Mouse (Mus musculus) neural tube, embryonic 15.5 days (tissue): Measurements from ENCODE around the gene Nup98. TPM values are rescaled to one million over a fixed set of nuclear protein-coding genes. Genes with fewer than 3 reads are reported as not detected.

Source experiments
- ATAC-seq: fragments of 200-750 bp; cut with Nextera tagmentation; 2 replicates; pipeline ENCODE4 v1.8.0; 2017; ENCODE audit warnings: mild to moderate bottlenecking, moderate TSS enrichment, moderate library complexity; ENCODE audit not compliant: low FRiP score
- H3K27ac ChIP-seq: fragments of 300-500 bp; sonication (generic); replicated peaks from 2 replicates; pipeline ENCODE4 v1.5.1; 2015; ENCODE audit warnings: mild to moderate bottlenecking, inconsistent platforms
- H3K27me3 ChIP-seq: fragments of 300-500 bp; sonication (generic); replicated peaks from 2 replicates; pipeline ENCODE4 v1.6.1; 2015; ENCODE audit warnings: inconsistent platforms
- H3K36me3 ChIP-seq: fragments of 300-500 bp; sonication (generic); 2 replicates; pipeline ENCODE4 v1.6.1; 2015; ENCODE audit warnings: inconsistent platforms
- H3K4me1 ChIP-seq: fragments of 300-500 bp; sonication (generic); 2 replicates; pipeline ENCODE4 v1.6.1; 2015; ENCODE audit warnings: inconsistent platforms
- H3K4me2 ChIP-seq: fragments of 300-500 bp; sonication (generic); 2 replicates; pipeline ENCODE4 v1.6.1; 2015; ENCODE audit warnings: inconsistent platforms, mild to moderate bottlenecking, moderate library complexity
- H3K4me3 ChIP-seq: fragments of 300-500 bp; sonication (generic); replicated peaks from 2 replicates; pipeline ENCODE4 v1.5.1; 2015; ENCODE audit warnings: mild to moderate bottlenecking, inconsistent platforms
- H3K9ac ChIP-seq: fragments of 300-500 bp; sonication (generic); replicated peaks from 2 replicates; pipeline ENCODE4 v1.6.1; 2015; ENCODE audit warnings: mild to moderate bottlenecking, inconsistent platforms
- H3K9me3 ChIP-seq: fragments of 300-500 bp; sonication (generic); replicated peaks from 2 replicates; pipeline ENCODE4 v1.6.1; 2016; ENCODE audit warnings: inconsistent platforms
- WGBS: fragments of 180-500 bp; shearing (Covaris S2); methylation state at CpG from one replicate; pipeline ENCODE4 v1.1.7; 2015; ENCODE audit warnings: mixed read lengths; 5-methylcytosine and 5-hydroxymethylcytosine counted together
- polyA plus RNA-seq: library from polyadenylated mRNA; unstranded; fragments of >200 nt; fragmentation: Nextera tagmentation; extraction: Ambion mirVana; gene quantifications from 2 replicates; pipeline ENCODE4 v1.2.1, GENCODE M21; 2015

Gene Nup98
- polyA plus RNA-seq, 1 experiment from 2014 or later = 18.1 TPM

GRCm38 (mm10) chr7:102200996-102201785 is 8.8 kb downstream of the Nup98 start:
- Histone ChIP-seq H3K4me2 (no peak overlapping the region), H3K27me3 (no peaks in the 10 kb centered on the region), H3K4me1 (no peaks in the 10 kb centered on the region; the same call in 1 of the 2 replicates), H3K36me3 (no peaks in the 10 kb centered on the region), H3K9me3 (no peaks in the 10 kb centered on the region), H3K9ac (no peak overlapping the region), H3K4me3 (no peak overlapping the region), H3K27ac (no peak overlapping the region)
- no peak for ATAC-seq

DNA sequence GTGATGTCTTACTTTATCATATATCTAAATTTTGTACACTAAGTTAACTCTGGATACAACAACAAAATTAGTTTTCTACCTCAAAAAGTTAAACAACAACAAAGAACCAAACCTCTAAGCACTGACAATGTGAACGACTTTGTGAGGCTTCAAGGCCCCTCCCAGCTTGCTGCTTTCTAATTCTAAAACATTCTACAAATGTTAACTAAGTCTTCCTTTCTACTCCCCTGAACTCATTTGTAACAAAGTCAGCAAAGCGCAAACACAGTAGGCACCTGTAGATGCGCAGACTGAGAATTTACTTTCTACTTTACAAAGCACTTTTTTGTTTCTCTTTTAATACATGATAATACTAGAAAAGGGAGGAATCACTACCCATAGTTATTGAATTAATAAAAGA is 9.4 kb downstream of the Nup98 start:
- H3K27ac ChIP-seq = no peak overlapping the region
- ATAC-seq = no peak
- 81% methylated on average over 3 of the region's 3 CpGs for WGBS
- H3K36me3 ChIP-seq = no peaks in the 10 kb centered on the region
- H3K9me3 ChIP-seq = no peaks in the 10 kb centered on the region
- H3K27me3 ChIP-seq = no peaks in the 10 kb centered on the region
- no peaks in the 10 kb centered on the region for H3K4me1 ChIP-seq
- H3K9ac ChIP-seq = no peak overlapping the region
- no peak overlapping the region for H3K4me3 ChIP-seq
- H3K4me2 ChIP-seq = no peak overlapping the region

DNA sequence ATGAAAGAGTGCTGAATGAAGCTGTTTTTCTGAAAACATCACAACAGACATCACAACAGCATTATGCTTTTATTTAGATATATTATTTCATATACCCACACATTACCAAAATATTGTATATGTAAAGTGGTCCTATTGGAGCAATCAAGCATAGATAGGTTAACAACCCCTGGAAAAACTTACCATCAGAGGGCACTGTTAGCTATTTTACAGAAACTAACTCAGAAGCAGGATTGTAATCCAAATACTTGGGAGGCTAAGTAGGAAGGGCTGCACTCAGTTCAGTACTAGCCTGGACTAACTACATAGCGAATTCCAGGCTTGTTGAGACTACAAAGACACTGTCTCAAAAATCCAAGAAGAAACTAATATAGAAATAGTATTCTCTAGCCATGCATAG is 17.6 kb downstream of the Nup98 start:
- no peak overlapping the region for H3K4me2 ChIP-seq
- no peaks in the 10 kb centered on the region for H3K9me3 ChIP-seq
- no peaks in the 10 kb centered on the region for H3K27me3 ChIP-seq
- H3K4me1 ChIP-seq = no peaks in the 10 kb centered on the region
- H3K4me3 ChIP-seq = no peak overlapping the region
- WGBS = 100% methylated on average over 1 of the region's 1 CpGs
- H3K27ac ChIP-seq = no peak overlapping the region
- no peak overlapping the region for H3K9ac ChIP-seq
- ATAC-seq = no peak
- peaks cover 60% of the 10 kb centered on the region for H3K36me3 ChIP-seq

GRCm38 (mm10) chr7:102183849-102184248 is 26.1 kb downstream of the Nup98 start:
- H3K4me1 ChIP-seq = no peaks in the 10 kb centered on the region
- H3K4me2 ChIP-seq = no peak overlapping the region
- no peak overlapping the region for H3K27ac ChIP-seq
- H3K36me3 ChIP-seq = peaks cover 73% of the 10 kb centered on the region
- no peaks in the 10 kb centered on the region for H3K27me3 ChIP-seq
- ATAC-seq = no peak
- no peaks in the 10 kb centered on the region for H3K9me3 ChIP-seq
- 95% methylated on average over 3 of the region's 3 CpGs for WGBS
- no peak overlapping the region for H3K9ac ChIP-seq
- no peak overlapping the region for H3K4me3 ChIP-seq

DNA sequence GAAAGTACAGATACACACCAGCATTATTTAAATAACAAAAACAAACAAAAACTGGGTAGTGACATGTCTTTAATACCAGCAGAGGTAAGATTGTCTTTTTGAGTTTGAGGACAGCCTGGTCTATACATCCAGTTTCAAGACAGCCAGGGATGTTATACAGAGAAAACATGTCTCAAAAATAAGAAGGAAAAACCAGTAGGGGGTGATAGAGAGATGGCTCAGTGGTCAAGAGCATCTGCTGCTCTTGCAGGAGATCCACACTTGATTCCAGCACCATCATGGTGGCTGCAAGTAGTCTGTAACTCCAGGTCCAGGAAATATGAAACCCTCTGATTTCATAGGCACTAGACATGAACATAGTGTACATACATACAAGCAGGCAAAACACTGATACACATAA is 39.7 kb downstream of the Nup98 start:
- H3K4me2 ChIP-seq = no peak overlapping the region
- H3K4me3 ChIP-seq = no peak overlapping the region
- H3K36me3 ChIP-seq = peaks cover 12% of the 10 kb centered on the region
- no peak overlapping the region for H3K27ac ChIP-seq
- no peak overlapping the region for H3K9ac ChIP-seq
- ATAC-seq = no peak
- no peaks in the 10 kb centered on the region for H3K27me3 ChIP-seq
- no peaks in the 10 kb centered on the region for H3K9me3 ChIP-seq
- H3K4me1 ChIP-seq = no peaks in the 10 kb centered on the region

- Histone ChIP-seq H3K27ac (no peak overlapping the region), H3K36me3 (peaks cover 55% of the 10 kb centered on the region), H3K9ac (no peak overlapping the region), H3K4me2 (no peak overlapping the region), H3K9me3 (no peaks in the 10 kb centered on the region), H3K27me3 (no peaks in the 10 kb centered on the region), H3K4me1 (no peaks in the 10 kb centered on the region), H3K4me3 (no peak overlapping the region)
- ATAC-seq = no peak
- 96% methylated on average over 5 of the region's 5 CpGs for WGBS
These were observed 56.3 kb downstream of the Nup98 start for GRCm38 (mm10) chr7:102153691-102154090.

DNA sequence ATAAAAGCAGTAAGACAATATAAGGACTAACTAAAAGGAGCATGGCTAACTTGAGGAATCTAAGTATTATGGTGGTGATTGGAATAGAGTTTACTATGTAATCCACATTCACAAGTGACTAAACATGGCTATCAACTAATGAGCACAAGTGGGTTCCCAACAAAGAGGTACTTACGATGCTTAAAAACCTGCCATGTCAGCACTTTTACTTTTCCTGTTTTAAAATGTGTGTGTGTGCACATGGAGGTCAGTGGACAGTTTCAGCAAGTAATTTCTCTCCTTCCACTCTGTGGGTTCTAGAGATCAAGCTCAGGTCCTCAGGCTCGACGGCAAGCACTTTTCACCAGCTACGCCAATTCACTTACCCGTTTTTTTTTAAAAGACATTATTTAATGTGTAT is 72.1 kb downstream of the Nup98 start:
- 98% methylated on average over 5 of the region's 5 CpGs for WGBS
- no peaks in the 10 kb centered on the region for H3K9me3 ChIP-seq
- no peaks in the 10 kb centered on the region for H3K4me1 ChIP-seq
- H3K4me3 ChIP-seq = no peak overlapping the region
- H3K9ac ChIP-seq = no peak overlapping the region
- no peak for ATAC-seq
- no peaks in the 10 kb centered on the region for H3K27me3 ChIP-seq
- H3K27ac ChIP-seq = no peak overlapping the region
- peaks cover 68% of the 10 kb centered on the region for H3K36me3 ChIP-seq
- no peak overlapping the region for H3K4me2 ChIP-seq

GRCm38 (mm10) chr7:102137464-102137863 is 72.5 kb downstream of the Nup98 start:
- no peak overlapping the region for H3K4me3 ChIP-seq
- H3K9ac ChIP-seq = no peak overlapping the region
- no peak overlapping the region for H3K27ac ChIP-seq
- no peaks in the 10 kb centered on the region for H3K4me1 ChIP-seq
- no peak for ATAC-seq
- no peaks in the 10 kb centered on the region for H3K27me3 ChIP-seq
- H3K9me3 ChIP-seq = no peaks in the 10 kb centered on the region
- peaks cover 70% of the 10 kb centered on the region for H3K36me3 ChIP-seq
- 91% methylated on average over 1 of the region's 1 CpGs for WGBS
- H3K4me2 ChIP-seq = no peak overlapping the region

- no peak for ATAC-seq
- H3K36me3 ChIP-seq = peaks cover 69% of the 10 kb centered on the region
- 96% methylated on average over 4 of the region's 4 CpGs for WGBS
These were observed 77.6 kb downstream of the Nup98 start for GRCm38 (mm10) chr7:102132395-102132794.

DNA sequence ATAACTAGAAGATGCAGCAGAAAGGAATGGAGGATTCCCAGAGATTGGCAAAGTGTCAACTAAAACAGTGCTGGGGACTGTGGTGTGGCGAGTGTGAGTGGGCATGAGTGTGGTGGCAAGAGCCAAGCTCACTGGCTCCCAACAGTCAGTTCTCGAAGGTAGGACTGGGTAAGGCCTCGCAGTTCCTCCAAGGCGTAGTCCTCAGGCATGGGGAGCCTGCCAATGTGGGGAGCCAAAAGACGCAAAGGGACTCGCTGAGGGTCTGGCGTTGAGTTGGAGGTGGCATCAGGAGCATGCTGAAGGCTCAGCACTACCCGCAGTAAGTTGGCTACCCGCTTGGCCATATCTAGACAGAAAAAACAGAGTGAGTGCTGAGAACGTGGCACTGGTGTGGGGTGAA is 89.7 kb downstream of the Nup98 start:
- no peak for ATAC-seq
- Histone ChIP-seq H3K9ac (no peak overlapping the region), H3K4me2 (no peak overlapping the region), H3K27me3 (no peaks in the 10 kb centered on the region), H3K36me3 (peaks cover 73% of the 10 kb centered on the region), H3K4me1 (no peaks in the 10 kb centered on the region), H3K4me3 (no peak overlapping the region), H3K9me3 (no peaks in the 10 kb centered on the region), H3K27ac (no peak overlapping the region)
- WGBS = 92% methylated on average over 10 of the region's 10 CpGs

More at GRCm38 (mm10) chr7:102132395-102132794, 77.6 kb downstream of the Nup98 start:
- H3K4me1 ChIP-seq = no peaks in the 10 kb centered on the region
- no peak overlapping the region for H3K27ac ChIP-seq
- H3K9ac ChIP-seq = no peak overlapping the region
- no peaks in the 10 kb centered on the region for H3K9me3 ChIP-seq
- H3K27me3 ChIP-seq = no peaks in the 10 kb centered on the region
- H3K4me3 ChIP-seq = no peak overlapping the region
- H3K4me2 ChIP-seq = no peak overlapping the region

DNA sequence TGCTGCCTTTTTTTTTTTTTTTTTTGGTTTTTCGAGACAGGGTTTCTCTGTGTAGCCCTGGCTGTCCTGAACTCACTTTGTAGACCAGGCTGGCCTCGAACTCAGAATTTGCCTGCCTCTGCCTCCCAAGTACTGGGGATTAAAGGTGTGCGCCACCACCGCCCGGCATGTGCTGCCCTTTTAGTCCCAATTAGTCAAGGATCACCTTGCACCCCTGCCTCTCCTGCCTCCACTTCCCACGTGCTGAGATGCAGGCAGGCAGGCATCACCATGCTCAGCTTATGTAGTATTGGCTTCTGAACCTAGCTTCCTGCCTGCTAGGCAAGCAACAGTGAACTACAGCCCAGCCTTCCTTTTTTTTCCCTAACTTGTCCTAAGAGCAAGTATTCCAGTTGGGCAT is 92.6 kb downstream of the Nup98 start:
- Histone ChIP-seq H3K9ac (no peak overlapping the region), H3K4me3 (no peak overlapping the region), H3K36me3 (peaks cover 44% of the 10 kb centered on the region), H3K27me3 (no peaks in the 10 kb centered on the region), H3K9me3 (no peaks in the 10 kb centered on the region), H3K27ac (no peak overlapping the region), H3K4me2 (no peak overlapping the region), H3K4me1 (no peaks in the 10 kb centered on the region)
- WGBS = 82% methylated on average over 6 of the region's 6 CpGs
- no peak for ATAC-seq

GRCm38 (mm10) chr7:102116579-102117331 is 93.2 kb downstream of the Nup98 start, which contains the start of gene Chrna10:
Gene Chrna10, minus strand, starts transcription at chr7:102116828.
- Histone ChIP-seq H3K4me2 (no peak within 1 kb of the TSS), H3K36me3 (peaks cover 38% of the 10 kb centered on the region), H3K9me3 (no peaks in the 10 kb centered on the region), H3K27ac (no peak within 1 kb of the TSS), H3K27me3 (no peaks in the 10 kb centered on the region), H3K9ac (no peak within 1 kb of the TSS), H3K4me3 (no peak within 1 kb of the TSS), H3K4me1 (no peaks in the 10 kb centered on the region)
- WGBS = 63% methylated on average over 7 of the region's 7 CpGs
- no peak for ATAC-seq
